In the genomic region with DNA sequence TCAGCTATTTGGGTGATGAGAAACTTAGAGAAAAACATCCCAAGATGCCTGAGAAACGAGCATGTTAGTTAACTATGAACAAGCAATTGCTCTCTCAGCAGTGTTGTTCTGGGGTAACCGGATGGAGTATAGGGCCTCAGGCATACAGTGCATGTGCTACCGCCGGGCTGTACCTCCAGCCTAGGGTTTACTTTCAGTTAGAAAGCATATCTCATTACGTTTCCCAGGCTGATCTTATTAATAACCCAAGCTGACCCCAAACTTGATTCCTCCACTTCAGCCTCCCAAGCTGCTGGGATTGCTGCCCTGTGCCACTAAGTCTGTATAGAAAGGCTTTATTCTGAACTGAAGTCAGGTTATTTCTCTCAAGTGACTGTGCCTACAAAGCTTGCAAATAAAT, we compare ENCODE assay signal across 17 mouse cellular contexts.
DNase-seq lines count a peak whose midpoint lies in the region; TF ChIP-seq lines count a peak whose summit lies in the region.
"Had no signal": no experiment of that assay in that cellular context is flagged by ENCODE, and none has a peak within 500 bp of the region (broad histone marks: within the 10 kb centered on the region; RNA-seq: fewer than 3 reads in every experiment).

No protein-coding gene starts in this region.

- H3K27ac ChIP-seq in gastrocnemius, adult 2 months: peak overlapping the region; percentile 76

- intact Hi-C loops in gastrocnemius, adult 2 months (cut with DNase I): no loop called here
- intact Hi-C loops in gastrocnemius, postnatal 36 days (cut with DNase I): no loop called here

- no peak overlapping the region for H3K4me3 ChIP-seq in gastrocnemius, adult 2 months

- no peak for TF ChIP-seq CTCF in gastrocnemius, adult 2 months (IDR thresholded peaks at IDR 0.05)

- DNase-seq in gastrocnemius, adult 18-20 months (ENCODE audit: low spot score): peak; percentile 32
- no peak for DNase-seq in gastrocnemius, postnatal 10 days
- DNase-seq in gastrocnemius, adult 2 months: peak; percentile 40
- no peak for DNase-seq in gastrocnemius, postnatal 36 days
- DNase-seq in heart, adult 11 months: peak; percentile 51
- DNase-seq in heart, postnatal 4 days: no peak
- peak; percentile 65 for DNase-seq in skeletal muscle tissue, adult 2 months (ENCODE audit: low read depth, low spot score)
- DNase-seq in adrenal gland, postnatal 14 days: no peak
- DNase-seq: adrenal gland, adult 2 months; adrenal gland, adult 8-10 months; adrenal gland, postnatal 10 days; adrenal gland, postnatal 25 days; adrenal gland, postnatal 36 days; B cell, adult 2 months; cerebellum, adult 11 months; cerebellum, adult 11-12 months; cerebellum, adult 18-20 months had no signal

Comparison
In these comparisons a context has a peak if more than half of its experiments do, and no peak if none do; other contexts are left out.
1. DNase-seq: peak in gastrocnemius, adult 18-20 months (single experiment), gastrocnemius, adult 2 months (single experiment), heart, adult 11 months (single experiment) and skeletal muscle tissue, adult 2 months (single experiment); none in gastrocnemius, postnatal 10 days (single experiment), gastrocnemius, postnatal 36 days (0 of 2), heart, postnatal 4 days (single experiment) and adrenal gland, postnatal 14 days (single experiment).